Mouse (Mus musculus) heart, postnatal 25 days (tissue): Measurements from ENCODE around the gene Cma2. TPM values are rescaled to one million over a fixed set of nuclear protein-coding genes. Genes with fewer than 3 reads are reported as not detected.
"Not testable (repeated sequence)": the region's sequence is repeated elsewhere in the genome, so short reads cannot be mapped to it uniquely, and the experiment has no call there.

Source experiments
- DNase-seq: peaks from one replicate; pipeline ENCODE4 v3.0.0; 2022; ENCODE audit warnings: low spot score
- intact Hi-C: fragments of 180-260 bp; cut with DNase I; formaldehyde crosslinking; loops from one replicate; pipeline ENCODE4 v1.15.1; 2025
- total RNA-seq, 2 experiments: library from RNA; stranded (reverse); gene quantifications; 2 replicates each; pipeline ENCODE4 v1.2.3; 2021

Gene Cma2
- total RNA-seq, 2 experiments from 2014 or later = not detected

DNA sequence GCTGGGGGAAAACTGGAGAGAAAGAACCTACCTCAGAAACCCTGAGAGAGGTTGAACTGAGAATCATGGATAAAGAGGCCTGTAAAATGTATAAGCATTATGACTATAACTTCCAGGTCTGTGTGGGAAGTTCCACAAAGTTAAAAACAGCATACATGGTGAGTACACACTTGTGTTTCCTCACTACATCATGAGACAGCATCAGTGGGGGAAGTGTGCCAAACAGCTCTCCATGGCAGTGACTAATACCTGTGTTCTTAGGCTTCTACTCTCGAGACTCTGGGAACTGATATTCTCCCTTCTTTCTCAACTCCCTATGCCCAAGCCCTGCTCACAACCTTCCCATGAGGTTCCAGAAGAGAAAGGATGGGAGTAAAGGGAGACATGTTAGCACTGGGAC is 68.7 kb downstream of the Cma2 start:
- intact Hi-C loops = no loop called here
- no peak for DNase-seq

DNA sequence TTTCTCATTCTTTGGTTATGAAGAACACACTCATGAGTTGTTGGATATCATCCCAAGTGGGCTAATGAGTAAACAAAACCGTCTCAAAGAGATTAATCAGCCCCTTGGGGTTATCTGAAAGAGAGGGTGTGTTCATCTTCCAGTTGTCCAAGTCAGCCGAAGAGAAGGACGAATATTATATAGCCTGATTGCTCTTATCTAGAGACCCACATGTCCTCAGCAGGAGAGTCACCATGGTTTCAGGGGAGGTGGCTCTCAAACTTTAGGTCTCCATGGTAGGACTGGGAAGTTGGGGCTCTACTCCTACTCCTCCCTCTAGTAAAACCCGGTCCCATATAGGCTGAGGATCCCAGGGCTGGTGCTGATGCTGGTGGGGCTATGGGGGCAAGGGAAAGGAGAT is 70.5 kb downstream of the Cma2 start:
- DNase-seq, intact Hi-C loops: not testable (repeated sequence)

Other genes with a start within 250 kb of the Cma2 start
- gene Tgm1, start 237.1 kb upstream of the Cma2 start, total RNA-seq = under 1 TPM; 0.18 to 0.36 TPM
- gene Rabggta, start 228.7 kb upstream of the Cma2 start, total RNA-seq = 10 to 100 TPM; 13.0 to 13.4 TPM
- 10 to 100 TPM; 43.7 to 47.0 TPM for gene Dhrs1, start 205.3 kb upstream of the Cma2 start, total RNA-seq
- gene Nop9, start 205.3 kb upstream of the Cma2 start, total RNA-seq = 10 to 100 TPM in 1 of 2 experiments, 1 to 10 TPM in 1; 7.8 to 11.1 TPM
- gene Cideb, start 192.5 kb upstream of the Cma2 start, total RNA-seq = under 1 TPM; 0.56 to 0.83 TPM
- gene Ltb4r2, start 189.6 kb upstream of the Cma2 start, total RNA-seq = under 1 TPM; 0.06 to 0.13 TPM
- gene Ltb4r1, start 185.0 kb upstream of the Cma2 start, total RNA-seq = under 1 TPM in 1 of 2 experiments, not detected in 1; 0.18 TPM
- gene Adcy4, start 166.9 kb upstream of the Cma2 start, total RNA-seq = 10 to 100 TPM; 18.2 to 23.8 TPM
- gene Ripk3, start 162.1 kb upstream of the Cma2 start, total RNA-seq = 1 to 10 TPM; 2.3 to 3.4 TPM
- 1 to 10 TPM; 3.9 to 5.5 TPM for gene Nfatc4, start 127.8 kb upstream of the Cma2 start, total RNA-seq
- gene Nynrin, start 97.0 kb upstream of the Cma2 start, total RNA-seq = 1 to 10 TPM; 8.2 to 9.7 TPM
- under 1 TPM in 1 of 2 experiments, not detected in 1; 0.14 TPM for gene Cbln3, start 66.6 kb upstream of the Cma2 start, total RNA-seq
- gene Khnyn, start 66.0 kb upstream of the Cma2 start, total RNA-seq = 10 to 100 TPM; 11.6 to 13.5 TPM
- 100 to 1,000 TPM; 107 to 108 TPM for gene Sdr39u1, start 50.7 kb upstream of the Cma2 start, total RNA-seq
- 1 to 10 TPM; 1.0 to 2.5 TPM for gene Cma1, start 6.3 kb upstream of the Cma2 start, total RNA-seq
- gene Mcpt1, start 67.0 kb downstream of the Cma2 start, total RNA-seq = not detected
- gene Mcpt9, start 79.5 kb downstream of the Cma2 start, total RNA-seq = not detected
- not detected for gene Mcpt2, start 91.1 kb downstream of the Cma2 start, total RNA-seq
- 1 to 10 TPM; 1.4 to 1.9 TPM for gene Mcpt4, start 111.3 kb downstream of the Cma2 start, total RNA-seq
- gene Mcpt8, start 134.3 kb downstream of the Cma2 start, total RNA-seq = not detected
- not detected for gene Ctsg, start 151.6 kb downstream of the Cma2 start, total RNA-seq
- gene Gzme, start 169.6 kb downstream of the Cma2 start, total RNA-seq = not detected
- gene Gzmd, start 181.6 kb downstream of the Cma2 start, total RNA-seq = not detected
- not detected for gene Gzmg, start 208.6 kb downstream of the Cma2 start, total RNA-seq
- not detected for gene Gzmn, start 223.6 kb downstream of the Cma2 start, total RNA-seq